Mouse (Mus musculus) hematopoietic stem cell, adult 5-6 weeks (primary cell): Measurements from ENCODE around the gene Tmem132d. TPM values are rescaled to one million over a fixed set of nuclear protein-coding genes. Genes with fewer than 3 reads are reported as not detected.

Source experiments
- ATAC-seq, 2 experiments: fragments of 125-278 bp in 1 of 2; replicated peaks in 1 of 2; 2 replicates each; pipeline ENCODE4 v1.8.0; 2016 to 2017; ENCODE audit warnings: inconsistent platforms in 2 of 2, mild to moderate bottlenecking in 2 of 2, moderate number of reproducible peaks in 2 of 2, low read depth in 1 of 2, moderate TSS enrichment in 1 of 2; ENCODE audit not compliant: low FRiP score in 2 of 2, poor library complexity in 2 of 2, severe bottlenecking in 2 of 2, insufficient read depth in 1 of 2, low TSS enrichment in 1 of 2
- total RNA-seq: library from RNA; stranded (forward); fragments of 172-1452, 232-1000 nt; gene quantifications from 2 replicates; pipeline ENCODE4 v1.2.3, GENCODE M21; 2017

The Tmem132d gene
- total RNA-seq, 1 experiment from 2014 or later, result not detected

DNA sequence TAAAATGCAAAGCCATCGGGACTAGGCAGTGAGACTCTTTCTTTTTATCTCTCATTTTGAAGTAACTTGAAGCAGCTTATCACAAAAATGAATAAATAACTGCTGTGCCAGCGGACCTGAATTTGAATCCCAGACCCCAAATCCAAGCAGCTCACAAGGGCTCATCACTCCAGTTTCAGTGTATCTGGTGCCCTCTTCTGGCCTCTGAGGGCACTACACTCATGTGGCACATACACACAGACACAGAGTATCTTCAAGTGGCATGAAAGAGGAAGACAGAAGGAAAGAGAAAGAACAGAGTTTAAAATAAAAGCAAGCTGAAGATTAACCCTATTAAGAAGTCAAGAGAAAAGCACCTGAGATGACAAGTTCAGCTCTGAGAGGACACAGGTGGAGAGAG lies 10.8 kb downstream of the Tmem132d start:
- no peak for ATAC-seq

- no peak for ATAC-seq
These were observed 14.6 kb downstream of the Tmem132d start for GRCm38 (mm10) chr5:128418149-128418710.

DNA sequence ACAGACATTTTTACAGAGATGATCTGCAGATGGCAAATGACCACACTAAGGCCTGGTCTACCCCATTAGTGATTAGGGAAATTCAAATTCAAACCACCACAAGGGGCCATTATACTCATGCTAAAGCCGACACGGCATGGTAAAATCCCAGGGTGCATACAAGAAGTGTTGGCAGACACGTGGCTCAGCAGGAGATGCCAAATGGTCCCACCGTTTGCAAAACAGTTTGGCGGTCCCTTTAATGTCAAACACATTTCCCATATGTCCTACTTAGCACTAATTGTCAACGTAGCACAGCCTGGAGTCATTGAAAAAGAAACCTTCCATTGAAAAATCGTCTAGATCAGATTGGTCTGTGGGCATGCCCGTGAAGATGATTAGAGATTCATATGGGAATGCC lies 18.8 kb downstream of the Tmem132d start:
- ATAC-seq, result no peak

GRCm38 (mm10) chr5:128412306-128412705 lies 20.6 kb downstream of the Tmem132d start:
- ATAC-seq, result no peak

GRCm38 (mm10) chr5:128407546-128407945 lies 25.3 kb downstream of the Tmem132d start:
- no peak for ATAC-seq

- ATAC-seq, result no peak
These were observed 27.8 kb downstream of the Tmem132d start for GRCm38 (mm10) chr5:128405071-128405470.

GRCm38 (mm10) chr5:128404223-128404622 lies 28.7 kb downstream of the Tmem132d start:
- ATAC-seq, result no peak

DNA sequence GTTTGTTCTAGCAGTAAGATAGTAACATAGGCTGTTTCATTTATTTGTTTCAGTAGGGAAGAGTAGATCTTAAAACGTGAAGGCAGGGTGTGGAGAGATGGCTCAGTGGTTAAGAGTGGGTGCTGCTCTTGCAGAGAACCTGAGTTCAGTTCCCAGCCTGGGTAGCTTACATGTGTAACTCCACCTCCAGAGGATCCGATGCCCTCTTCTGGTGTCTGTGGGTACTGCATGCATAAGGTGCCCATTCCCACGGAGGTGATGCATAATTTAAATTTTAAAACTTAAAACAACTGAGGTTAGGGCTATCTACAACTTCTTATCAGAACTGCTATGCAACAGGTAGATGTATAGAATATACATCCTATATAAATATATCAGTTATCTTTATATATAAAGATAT lies 40.5 kb downstream of the Tmem132d start:
- no peak for ATAC-seq

DNA sequence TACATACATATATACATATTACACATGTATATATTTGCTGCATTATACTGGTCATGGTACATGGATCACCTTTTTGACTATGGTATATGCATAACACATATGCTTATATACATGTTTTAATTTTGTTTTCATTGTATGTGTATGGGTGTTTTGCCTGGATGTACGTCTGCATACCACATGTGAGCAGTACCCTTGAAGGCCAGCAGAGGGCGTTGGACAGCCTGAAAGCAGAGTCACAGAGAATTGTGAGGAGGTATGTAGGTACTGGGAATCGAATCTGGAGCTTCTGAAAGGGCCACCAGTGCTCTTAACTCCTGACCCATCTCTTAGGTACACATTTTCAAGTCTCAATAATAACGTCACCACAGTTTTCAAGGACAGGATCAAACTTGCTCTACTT lies 43.2 kb downstream of the Tmem132d start:
- ATAC-seq, result no peak

GRCm38 (mm10) chr5:128388358-128389141 lies 44.3 kb downstream of the Tmem132d start:
- ATAC-seq, result no peak

DNA sequence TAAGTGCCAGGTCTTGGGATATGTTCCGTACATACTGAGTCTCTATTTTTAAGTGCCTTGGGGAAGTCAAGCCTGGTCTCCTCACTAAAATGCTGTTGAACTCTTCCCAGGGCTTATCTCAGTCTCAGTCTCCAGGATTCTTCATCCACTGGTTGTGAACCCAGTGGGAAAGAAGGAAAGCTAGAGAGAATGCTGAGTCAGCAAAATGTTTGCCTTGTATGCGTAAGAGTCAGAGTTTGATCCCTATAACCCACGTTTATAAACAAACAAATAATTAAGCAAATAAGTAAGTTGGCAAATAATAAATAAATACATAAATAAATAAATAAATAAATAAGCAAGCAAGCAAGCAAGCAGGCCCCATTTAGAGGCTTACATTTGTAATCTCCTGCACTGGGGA lies 63.1 kb downstream of the Tmem132d start:
- ATAC-seq, result no peak

GRCm38 (mm10) chr5:128369111-128369510 lies 63.8 kb downstream of the Tmem132d start:
- ATAC-seq, result no peak

DNA sequence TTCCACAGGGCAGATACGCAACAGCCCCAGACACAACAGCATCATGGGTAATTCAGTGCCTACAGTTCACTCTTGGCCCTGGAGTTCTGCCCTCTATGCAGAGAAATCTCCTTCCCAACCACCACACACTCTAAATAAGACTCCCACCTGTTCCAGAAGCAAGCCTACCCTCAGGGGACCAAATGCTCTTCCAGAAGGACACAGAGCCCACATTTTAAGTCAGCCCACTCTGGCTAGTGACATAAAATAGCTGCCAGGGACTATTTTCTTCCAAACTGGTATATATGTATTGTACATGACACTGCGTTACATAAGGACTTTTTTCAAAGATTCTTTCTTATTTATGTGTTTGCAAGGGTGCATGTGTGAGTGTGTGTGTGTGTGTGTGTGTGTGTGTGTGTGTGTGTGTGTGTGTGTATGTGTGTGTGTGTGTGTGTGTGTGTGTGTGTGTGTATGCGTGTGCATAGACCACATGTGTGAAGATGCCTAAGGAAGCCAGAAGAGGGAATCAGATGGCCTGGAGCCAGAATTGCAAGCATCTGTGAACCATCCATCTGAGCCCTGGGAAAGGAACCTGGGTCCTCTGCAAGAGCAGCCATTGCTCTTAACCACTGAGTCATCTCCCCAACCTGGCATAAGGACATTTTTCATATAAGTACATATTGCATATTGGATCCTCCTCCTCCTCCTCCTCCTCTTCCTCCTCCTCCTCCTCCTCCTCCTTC lies 67.5 kb downstream of the Tmem132d start:
- ATAC-seq, result no peak

- ATAC-seq, result no peak
These were observed 71.8 kb downstream of the Tmem132d start for GRCm38 (mm10) chr5:128360946-128361675.

GRCm38 (mm10) chr5:128348835-128349234 lies 84.0 kb downstream of the Tmem132d start:
- no peak for ATAC-seq

- no peak for ATAC-seq
These were observed 96.0 kb downstream of the Tmem132d start for GRCm38 (mm10) chr5:128336841-128337240.

DNA sequence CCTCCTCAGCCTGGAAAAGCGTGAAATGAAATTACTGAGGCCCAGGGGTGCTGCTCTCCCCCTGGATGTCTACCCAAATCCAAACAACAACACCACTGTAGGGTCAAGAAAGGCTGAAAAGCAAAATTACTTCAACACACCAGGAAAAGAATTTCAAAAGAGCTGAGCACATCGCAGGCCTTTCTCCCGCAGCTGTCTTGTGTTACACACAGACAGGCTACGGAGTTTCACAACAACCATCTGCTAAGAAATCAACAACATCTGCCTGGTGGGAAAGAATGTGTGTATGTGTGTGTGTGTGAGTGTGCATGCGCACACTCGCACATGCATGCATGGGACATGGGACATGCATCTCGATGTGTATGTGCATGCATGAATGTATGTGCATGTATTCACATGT lies 100.1 kb downstream of the Tmem132d start:
- no peak for ATAC-seq

- no peak for ATAC-seq
These were observed 102.5 kb downstream of the Tmem132d start for GRCm38 (mm10) chr5:128330351-128330750.
